Mouse (Mus musculus): Measurements from ENCODE around the gene Usp13. TPM values are rescaled to one million over a fixed set of nuclear protein-coding genes. Genes with fewer than 3 reads are reported as not detected.

Gene Usp13
- 10 to 100 TPM; 20.2 to 20.4 TPM for total RNA-seq (2021)
- long read RNA-seq, full-length matches to known transcripts: 10 of 24 reads
- long read RNA-seq, partial matches to known transcripts: 0 of 24 reads
- long read RNA-seq, other reads (novel, unspliced or antisense): 14 of 24 reads

DNA sequence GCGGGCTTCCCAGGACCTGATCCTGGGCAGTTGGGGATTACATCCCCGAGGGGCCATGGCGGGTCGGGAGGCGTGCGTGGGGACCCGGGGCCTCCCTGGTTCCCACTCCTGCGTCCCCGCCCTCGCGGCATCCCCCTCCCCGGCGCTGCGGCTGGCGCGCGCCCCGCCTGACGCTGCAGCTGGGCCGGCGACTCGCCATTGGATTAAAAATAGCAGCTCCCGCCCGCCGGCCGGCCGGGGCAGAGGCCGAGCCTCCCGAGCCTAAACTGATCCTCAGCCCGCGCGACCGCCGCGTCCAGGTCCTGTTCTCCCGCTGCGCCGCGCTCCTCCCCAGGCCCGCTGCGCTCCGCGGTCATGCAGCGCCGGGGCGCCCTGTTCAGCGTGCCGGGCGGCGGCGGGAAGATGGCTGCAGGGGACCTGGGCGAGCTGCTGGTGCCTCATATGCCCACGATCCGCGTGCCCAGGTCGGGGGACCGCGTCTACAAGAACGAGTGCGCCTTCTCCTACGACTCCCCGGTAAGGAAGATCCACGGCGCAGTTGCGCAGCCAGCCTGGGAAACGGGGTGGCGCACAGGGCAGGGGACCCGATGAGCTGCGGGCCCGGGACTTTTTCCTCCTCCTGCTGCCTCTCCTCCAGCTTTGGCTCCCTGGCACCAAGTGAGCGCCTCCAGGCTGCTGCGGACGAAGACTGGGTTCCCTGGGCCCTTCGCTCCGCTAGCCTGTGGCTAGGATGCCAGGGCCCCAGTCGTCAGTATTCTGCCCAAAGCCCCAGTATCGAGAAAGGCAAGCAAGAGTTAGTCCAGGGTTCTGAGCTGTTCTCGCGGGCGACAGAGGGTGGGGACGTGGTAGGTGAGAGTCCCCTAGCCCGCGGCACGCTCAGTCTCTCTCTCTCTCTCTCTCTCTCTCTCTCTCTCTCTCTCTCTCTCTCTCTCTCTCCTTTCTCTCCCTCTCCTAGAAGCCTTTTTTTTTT is at the start of gene Usp13:
Usp13 (plus strand) TSS at position 190 of the 970 bp plus-strand sequence.
- peak; percentile 54 to 57 for DNase-seq (ENCODE audit: low spot score in 2 of 2)

DNA sequence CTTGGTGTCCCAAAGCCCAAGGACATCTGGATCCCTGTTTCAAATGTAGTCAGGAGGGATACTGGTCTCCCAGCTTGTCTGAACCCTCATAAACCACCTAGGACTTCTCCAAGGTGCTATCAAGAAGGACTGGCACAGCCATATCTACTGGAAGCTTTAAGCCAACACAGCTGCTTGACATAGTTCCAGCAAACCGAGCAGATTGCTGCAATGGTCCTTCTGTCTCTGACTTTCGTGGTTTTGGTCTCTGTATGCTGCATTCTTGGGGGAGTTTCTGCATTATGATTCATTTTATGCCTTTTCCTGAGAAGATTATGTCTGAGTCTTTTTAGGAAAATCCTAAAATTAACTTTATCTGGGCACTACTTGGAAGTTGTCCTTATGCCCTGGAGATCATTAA is 46.6 kb upstream of the Usp13 start:
- no peak for DNase-seq (ENCODE audit: low spot score in 2 of 2)

DNA sequence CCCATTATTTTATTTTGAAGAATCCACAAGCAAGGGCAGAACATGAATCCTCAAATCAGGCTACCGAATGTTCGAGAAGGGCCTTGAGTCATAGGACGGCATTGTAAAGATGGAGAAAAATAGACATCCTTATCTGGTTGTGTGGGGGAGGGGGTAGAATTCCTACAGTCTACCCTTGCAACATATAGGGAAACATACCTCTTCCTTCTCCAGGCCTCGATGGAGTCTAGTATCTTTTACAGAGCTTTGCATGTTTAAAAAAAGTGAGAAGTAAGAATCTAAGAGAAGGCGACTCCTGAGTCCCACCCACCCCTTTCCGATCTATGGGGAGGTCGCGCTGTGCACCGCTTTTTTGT is 367 bp upstream of the Usp13 start:
- peak in 1 of 2 experiments; percentile 25 for DNase-seq (ENCODE audit: low spot score in 2 of 2)

DNA sequence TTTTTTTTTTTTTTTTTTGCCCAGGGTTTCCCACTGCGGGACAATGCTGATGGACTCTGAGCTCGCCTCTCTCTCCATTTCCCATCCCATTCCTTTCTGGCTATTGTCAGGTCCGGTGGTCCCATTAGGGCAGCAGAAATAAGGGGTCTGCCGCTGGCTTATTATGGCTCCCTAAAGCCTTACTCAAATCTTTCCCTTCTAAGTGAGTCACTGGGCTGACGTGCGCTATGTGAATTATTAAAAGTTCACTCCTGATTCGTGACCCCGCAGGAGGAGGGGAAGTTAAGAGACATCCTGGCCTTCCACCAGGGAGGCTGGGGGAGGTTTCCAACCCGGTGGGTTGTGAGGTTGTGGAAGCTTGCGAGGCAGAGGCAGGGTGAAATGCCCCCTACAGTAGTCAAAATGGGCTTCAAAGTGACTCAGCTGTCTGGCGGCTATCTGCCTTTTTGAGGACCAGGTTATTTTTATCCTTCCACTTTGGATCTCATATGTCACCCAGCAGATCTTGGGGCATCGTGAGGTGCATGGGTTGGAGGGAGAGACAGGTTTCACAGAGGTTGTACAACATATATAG is 1.1 kb downstream of the Usp13 start:
- DNase-seq (ENCODE audit: low spot score in 2 of 2): no peak

DNA sequence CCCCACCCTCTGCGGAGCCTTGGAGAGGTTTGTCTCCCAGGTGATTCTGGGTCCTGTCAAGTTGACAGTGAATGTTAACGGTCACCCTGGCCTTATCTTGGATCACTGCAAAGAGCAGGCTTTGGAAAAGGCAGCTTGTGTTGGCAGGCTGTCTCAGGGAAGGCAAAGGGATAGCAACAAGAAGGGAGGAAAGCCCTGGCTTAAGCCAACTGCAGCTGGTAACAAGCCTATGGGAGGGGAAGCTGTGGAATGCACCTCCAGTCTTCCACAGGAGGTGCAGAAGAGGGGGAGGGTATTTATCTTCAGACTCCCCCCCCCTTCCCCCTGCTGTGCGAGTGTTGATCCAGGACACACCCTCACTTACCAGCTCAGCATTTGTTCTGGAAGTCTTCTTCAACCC is 5.3 kb downstream of the Usp13 start:
- no peak for DNase-seq (ENCODE audit: low spot score in 2 of 2)

DNA sequence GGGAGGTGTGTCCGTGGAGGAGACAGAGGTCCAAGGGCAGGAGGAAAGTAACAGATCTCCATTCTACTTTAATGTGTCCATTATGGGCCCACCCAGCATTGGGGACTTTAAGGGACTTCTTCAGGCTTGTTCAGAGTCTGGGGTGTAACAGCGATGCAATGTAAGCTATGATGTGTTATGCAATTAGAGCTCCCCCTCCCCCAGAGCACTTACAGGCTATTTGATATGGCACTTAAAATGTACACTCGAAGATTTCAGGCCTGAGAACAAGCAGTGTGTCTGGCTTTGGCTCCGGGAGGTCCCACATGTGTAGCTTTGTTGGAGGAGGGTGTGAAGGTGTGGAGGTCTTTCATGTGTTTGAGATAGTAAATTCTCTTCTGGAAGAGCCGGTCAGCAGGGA is 7.6 kb downstream of the Usp13 start:
- DNase-seq (ENCODE audit: low spot score in 2 of 2): no peak

DNA sequence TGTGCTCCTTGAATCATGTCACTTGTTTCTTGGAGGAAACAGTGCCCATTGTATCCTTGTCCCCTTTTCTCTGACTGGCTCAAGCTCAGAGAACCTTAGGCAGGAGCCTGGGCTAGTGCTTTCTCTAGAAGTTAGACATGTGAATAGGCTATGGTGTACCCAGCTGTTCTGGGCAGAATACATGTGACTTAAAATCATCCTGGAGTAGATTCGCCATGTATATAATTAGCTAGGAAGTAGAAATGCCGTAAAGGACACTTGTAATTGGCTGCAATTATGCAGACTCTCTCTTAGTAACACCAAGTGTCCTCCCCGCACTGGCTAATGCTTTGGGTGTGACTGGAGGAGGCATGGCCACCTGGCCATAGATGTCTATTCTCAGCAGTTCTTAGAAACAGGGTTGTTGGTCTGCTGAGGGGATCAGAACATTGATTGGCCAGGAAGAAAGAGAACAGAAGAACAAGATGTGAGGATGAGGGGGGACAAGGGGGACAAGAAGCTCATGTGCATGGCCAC is 8.7 kb downstream of the Usp13 start:
- DNase-seq (ENCODE audit: low spot score in 2 of 2): no peak

DNA sequence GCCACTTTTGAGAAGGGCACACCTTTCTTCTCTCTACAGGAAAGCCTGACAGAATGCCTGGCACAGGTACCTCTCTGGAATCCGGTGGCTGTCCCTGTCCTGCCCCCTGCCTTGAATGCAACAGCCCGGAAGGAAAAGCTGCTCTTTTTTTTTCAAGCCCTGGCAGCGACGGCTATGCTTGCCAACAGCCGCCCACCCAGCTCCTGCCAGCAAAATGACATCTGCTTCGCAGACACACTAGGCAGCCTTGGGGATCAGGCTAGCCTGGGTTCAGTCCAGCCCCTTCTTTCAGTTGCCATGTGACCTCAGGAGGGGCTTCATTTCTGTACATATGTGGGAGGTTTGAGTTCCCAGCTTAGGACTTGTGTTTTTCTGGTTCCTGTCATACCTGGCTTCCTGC is 9.4 kb downstream of the Usp13 start:
- peak; percentile 60 to 79 for DNase-seq (ENCODE audit: low spot score in 2 of 2)

DNA sequence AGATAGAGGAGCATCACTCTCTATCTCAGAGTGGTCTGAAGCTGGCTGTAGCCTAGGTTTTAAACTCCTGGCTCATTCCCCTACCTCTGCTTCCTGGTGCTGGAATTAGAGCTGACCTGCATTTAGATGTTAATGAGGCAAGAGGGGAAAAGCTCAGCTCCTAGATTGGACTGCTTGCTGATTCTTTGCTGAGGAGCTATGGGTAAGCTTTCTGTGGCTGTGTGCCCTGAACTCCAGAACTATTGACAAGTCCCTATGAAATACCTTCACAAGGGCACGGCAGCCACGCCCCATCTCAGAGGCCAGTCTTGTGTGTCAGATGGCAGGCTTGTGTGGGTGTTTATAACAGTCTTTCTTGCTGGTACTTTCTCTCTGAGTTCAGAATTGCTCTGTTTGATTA is 16.5 kb downstream of the Usp13 start:
- DNase-seq (ENCODE audit: low spot score in 2 of 2): no peak

DNA sequence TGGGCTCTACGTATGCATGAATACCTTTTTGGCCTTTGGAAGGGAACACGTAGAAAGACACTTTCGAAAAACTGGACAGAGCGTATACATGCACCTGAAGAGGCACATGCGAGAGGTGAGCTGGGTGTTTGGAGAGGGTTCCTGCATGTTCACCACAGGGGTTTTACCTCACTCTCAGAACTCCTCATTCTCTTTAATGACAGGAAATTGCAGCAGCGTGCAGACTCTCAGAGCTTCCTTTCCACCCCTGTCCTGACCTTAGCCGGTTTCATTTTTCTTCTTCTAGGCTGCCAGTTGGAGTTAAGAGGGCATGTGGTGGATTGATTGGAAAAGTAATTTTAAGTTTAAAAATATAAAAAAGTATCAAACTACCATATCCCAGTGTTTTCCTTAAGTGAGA is 20.5 kb downstream of the Usp13 start:
- no peak for DNase-seq (ENCODE audit: low spot score in 2 of 2)

DNA sequence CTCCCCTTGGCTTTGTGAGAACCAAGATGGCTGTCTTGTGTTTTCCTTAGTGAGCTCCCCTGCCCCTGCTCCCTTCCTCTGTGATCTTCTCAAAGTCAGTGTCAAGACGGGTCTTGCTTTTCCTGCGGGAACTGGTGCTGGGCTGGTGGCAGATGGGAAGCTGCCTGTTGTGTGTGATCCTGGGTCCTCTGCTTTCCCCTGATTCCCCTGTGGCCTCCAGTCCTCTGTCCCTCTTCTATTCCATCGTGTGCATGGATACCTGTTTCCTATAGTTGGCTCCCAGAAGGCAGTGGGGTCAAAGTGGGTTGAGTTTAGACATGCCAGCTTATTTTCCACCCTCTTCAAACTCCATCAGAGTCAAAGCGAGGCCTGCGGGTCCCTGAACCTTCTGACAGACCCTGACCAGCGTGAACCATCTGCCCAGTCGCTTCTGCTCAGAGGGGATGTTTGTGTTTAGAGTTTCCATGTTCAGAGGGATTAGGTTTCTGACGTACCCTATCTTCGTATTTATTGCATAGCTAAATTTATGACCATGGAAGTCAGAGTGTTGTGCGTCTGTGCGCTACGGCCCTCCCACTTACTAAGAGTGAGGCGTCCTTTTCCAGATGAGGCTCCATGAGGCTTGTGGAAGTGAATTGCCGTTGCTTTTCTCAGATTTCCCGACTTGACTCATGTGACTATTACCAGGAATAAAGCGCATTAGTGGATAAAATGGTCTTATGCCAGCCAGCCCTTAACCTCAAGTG is 39.2 kb downstream of the Usp13 start:
- no peak for DNase-seq (ENCODE audit: low spot score in 2 of 2)

DNA sequence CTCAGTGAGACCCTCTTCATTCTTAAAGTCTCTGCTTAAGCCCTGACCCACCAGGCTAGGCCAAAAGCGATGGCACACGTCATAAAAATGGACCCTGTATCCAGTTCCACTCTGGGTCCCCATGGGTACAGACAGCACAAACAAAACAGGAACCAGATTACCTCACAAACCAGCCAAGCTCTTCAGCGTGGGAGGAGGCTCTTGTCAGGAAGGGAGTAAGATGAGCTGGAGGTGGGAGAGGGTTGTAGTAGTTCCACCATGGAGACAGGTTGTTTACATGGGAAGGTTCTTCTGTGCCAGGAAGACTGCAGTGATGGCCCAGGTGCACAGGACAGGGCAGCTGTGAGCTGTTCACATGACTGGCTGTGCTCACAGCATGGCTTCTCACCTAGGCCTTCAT is 53.7 kb downstream of the Usp13 start:
- no peak for DNase-seq (ENCODE audit: low spot score in 2 of 2)

DNA sequence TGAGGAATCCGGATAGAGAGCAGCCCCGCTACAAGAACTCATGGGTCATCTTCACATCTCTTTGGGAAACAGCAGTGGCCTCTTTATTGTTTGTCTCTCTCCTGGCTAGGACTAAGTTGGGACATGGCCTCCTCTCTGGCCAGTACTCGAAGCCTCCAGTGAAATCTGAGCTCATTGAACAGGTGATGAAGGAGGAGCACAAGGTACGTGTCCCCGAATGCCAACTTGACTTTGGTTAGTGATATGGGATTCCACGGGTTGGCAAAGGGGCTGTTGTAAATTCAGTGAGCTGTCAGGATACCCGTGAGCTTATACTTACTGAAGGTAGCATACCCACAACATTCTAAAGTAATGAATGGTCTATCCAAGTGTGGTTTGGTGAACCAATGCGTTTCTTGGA is 69.0 kb downstream of the Usp13 start:
- no peak for DNase-seq (ENCODE audit: low spot score in 2 of 2)

DNA sequence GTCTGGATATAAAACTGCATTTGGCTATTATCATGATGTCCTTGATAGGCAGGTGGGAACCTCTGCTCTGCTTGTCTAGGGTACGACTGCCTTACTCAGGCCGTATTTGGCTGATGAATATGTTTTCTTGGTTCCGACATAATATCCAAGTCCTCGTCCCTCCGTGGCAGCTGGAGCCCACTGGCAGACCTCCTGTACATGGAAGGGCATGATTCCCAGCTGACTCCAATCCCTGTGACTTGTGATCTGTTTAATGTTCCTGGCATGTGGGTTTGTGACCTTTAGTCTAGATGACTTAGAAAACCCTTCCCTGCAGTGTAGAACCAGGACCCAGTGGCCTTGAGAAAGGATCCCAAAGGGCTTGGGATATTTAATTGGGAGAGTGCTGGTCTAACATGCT is 71.5 kb downstream of the Usp13 start:
- no peak for DNase-seq (ENCODE audit: low spot score in 2 of 2)

DNA sequence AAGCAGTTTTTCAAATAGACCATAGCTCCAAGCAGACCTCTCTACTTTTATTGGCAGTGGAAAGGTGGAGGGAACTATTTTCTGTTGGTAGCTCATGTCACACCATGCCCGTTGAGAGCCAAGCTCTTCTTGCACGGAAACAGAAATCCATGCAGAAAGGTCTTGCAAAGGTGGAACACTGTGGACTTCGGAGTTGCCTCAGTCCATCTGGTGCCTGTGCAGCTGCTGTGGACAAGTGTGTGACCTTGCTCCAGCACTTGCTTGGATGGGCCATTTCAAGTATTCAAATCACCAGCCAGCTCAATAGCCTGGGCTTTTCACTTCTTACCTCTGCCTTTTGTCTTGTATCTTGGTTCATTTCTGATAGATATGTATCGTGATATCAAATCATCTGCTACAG is 72.8 kb downstream of the Usp13 start:
- DNase-seq (ENCODE audit: low spot score in 2 of 2): no peak

DNA sequence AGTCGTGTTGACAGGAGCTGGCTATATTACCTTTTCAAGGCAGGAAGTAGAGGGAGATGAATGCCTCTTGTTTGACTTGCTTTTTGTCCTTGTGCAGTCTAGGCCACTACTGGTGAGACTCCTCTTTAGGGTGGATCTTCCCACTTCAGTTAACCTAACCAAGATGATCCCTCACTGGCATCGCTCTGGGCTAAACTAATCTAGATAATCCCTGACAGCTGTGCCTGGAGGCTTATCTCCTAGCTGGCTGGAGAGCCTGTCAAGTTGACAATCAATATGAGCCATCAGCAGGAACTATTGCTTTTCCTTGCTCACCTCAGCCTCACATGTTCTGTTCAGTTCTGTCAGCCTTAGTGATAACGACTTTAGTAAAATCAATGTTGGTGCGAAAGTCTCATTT is 86.1 kb downstream of the Usp13 start:
- DNase-seq (ENCODE audit: low spot score in 2 of 2): no peak

DNA sequence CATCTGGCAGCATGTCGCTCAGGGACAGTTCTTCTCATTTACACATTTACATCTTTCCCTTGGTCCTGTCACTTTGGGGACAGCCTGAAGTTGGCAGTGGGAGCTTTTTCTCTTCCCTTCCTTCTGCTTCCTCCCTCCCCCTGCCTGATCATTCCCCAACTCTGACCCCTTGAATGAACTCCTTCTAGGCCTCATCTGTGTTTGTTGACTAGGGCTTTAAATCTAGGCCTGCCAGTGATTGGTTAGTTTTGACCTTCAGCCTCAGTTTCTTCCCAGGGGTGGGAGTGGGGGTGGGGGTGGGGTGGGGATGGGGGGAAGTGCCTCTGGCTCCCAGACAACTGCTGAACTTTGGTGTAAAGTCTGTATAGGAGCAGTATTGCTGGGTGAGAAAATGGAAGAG is 87.3 kb downstream of the Usp13 start:
- no peak for DNase-seq (ENCODE audit: low spot score in 2 of 2)

DNA sequence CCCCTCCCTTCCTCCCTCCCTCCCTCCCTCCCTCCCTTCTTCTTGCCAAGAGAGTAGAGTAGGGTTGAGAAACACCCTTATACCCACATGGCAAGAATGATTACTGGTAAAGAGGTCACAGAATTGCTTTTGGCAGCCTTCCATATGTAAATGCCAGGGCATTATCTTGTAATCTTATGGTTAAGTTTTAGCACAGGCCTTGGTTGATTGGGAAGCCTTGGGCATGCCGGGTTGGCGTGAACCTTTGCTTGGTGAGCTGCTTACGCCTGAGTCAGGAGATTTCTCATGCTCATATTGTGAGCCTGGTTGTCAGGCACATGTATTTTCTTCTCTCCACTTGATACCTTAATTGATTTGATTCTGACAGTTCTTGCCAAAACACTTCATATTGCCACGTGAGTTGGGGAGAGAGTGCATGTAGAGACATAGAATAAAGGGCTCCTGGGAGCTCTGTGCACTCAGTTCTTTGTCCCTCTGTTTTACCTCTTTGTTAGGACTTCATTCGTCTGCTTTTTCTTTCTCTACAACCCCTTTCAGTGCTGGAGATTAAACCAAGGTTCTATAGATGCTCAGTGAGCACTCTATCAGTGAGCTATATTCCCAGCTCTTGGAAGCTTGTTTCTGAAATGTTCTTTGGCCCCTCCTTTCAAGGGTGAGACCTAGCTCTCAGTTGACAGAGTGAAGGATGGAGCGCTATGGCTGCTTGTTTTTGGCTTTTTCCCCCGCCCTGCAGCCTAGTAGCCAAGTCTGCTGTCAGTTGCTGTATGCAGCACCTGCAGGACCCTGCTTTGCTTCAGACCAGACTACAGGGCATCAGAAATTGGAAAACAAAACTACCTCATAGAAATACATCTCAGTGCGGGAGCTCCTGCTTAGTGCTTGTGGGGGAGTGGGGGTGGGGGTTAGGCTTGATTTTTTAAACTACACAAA is 88.8 kb downstream of the Usp13 start:
- no peak for DNase-seq (ENCODE audit: low spot score in 2 of 2)

DNA sequence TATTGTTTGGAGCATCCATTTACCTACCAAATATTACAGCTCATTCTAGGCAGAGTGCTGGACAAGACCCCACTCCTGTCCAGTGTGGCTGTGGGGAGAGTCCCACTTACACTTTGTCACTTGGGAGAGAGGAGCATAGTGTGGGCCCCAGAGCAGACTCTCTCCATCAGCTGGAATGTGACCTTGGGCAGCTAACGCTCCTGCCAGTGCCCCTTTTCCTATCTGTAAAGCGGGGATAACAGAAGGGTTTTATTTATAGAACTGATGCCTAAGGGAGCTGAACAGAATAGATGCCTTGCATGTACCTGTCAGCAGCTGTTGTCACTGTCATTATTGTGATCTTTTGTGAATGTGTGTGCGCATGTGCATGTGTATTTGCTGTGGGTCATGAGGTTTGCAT is 91.1 kb downstream of the Usp13 start:
- DNase-seq (ENCODE audit: low spot score in 2 of 2): no peak

DNA sequence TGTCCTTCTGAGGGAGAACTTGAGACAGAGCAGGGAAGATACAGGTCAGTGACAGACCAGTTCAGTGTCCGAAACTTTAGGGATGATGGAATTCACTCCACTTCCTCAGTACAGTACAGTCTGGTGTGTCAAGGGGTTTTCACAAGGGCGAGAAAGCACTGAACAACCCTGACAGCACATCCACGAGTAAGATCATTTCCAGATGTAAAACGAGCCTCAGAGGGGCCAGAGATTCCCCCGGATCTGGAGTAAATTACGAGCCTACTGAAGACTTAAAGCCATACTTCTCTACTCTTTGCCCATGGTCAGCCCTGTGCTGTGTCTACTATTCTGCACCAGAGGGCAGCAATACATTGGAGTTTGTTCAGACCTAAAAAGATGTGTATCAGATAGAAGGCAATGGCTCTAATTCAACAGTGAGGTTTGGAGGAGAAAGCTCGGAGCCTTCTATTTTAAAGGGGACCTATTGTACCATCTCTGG is 92.8 kb downstream of the Usp13 start:
- peak; percentile 22 to 83 for DNase-seq (ENCODE audit: low spot score in 2 of 2)
